Mouse (Mus musculus) thymus, postnatal 0 days (tissue): Measurements from ENCODE around the gene Sik3. TPM values are rescaled to one million over a fixed set of nuclear protein-coding genes. Genes with fewer than 3 reads are reported as not detected.

Experiments
- DNase-seq: peaks from one replicate; pipeline ENCODE4 v3.0.0-alpha.2; 2015; ENCODE audit warnings: low spot score
- polyA plus RNA-seq: library from polyadenylated mRNA; unstranded; fragments of >200 nt; fragmentation: Nextera tagmentation; extraction: Ambion mirVana; gene quantifications from 2 replicates; pipeline ENCODE4 v1.2.1, GENCODE M21; 2015

Gene Sik3
- polyA plus RNA-seq, 1 experiment from 2014 or later = 9.4 TPM

DNA sequence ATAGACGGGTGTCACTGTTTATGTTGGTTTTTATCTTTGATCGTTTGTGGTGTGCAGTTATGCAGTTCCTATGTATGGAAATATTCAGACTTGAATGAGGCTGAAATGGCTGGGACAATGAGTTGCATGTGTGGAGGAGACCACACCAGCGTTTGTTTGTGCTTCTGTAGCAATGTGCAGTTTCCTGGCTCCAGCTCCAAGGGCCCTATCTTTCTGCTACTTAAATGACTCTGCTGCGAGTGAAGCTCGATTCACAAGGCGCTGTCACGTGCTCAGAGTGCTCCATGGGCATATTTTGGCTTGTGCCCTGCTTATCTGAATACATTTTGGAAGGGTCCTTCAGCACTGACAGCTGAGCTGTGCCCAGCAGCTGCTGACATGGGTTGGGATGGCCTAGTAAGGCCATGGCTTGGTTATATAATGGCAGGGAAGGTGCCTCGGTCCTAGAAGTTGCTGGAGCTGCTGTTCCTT lies 2.5 kb downstream of the Sik3 start:
- DNase-seq = no peak

DNA sequence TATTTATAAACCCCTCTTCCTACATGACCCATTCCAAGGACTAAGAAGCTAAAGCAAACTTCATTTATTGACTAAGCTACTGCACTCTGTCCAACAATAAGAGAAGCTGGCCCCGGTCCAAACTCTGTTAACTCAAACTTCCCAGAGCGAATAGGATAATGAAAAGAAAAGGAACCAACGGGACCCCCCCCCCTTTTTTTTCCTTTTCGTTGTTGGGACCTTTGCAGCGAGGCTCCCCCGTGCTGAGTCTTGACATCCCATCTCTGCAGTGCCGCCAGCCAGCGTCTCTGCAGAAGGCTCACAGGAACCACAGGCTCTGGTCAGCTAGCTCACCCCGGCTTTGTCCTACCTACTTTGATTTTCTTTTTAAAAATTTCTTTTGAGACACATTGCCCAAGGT lies 3.2 kb downstream of the Sik3 start:
- DNase-seq = no peak

DNA sequence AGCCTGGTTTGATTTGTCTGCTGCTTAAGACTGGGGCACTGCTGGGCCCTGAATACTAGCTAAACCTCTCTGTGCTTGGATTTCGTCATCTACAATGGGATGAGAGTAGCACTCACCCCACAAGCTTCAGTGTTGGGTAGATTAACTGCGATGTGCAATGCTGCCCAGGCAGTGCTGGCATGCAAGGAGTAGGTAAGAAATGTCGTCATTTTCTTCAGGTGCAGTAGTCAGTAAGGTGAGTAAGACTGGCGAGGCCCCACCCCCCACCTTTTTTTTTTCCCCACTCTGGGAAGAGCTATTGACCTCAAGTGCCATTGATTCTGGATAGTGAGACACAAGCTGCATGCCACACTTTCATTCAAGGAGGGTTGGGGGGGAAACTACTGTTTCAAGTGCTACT lies 3.8 kb downstream of the Sik3 start:
- DNase-seq = no peak

DNA sequence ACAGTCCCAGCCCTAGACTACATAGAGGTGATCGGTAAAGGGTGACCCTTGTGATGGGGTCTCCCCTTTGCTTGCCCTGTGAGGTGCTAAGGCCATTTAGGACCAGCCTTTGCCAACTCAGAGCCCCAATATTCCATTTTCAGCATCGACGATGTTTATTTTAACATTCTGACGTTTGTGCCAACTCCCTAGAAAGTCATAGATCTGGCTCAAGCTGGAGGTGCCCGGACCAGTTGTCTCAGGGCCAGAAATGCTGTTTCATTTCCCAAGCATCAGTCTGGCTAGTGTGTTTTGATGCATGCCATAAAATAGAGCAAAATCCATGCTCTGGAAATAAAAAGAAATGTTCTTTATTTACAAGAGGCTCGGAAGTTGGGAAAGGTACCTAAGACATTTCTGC lies 5.7 kb downstream of the Sik3 start:
- DNase-seq = no peak

DNA sequence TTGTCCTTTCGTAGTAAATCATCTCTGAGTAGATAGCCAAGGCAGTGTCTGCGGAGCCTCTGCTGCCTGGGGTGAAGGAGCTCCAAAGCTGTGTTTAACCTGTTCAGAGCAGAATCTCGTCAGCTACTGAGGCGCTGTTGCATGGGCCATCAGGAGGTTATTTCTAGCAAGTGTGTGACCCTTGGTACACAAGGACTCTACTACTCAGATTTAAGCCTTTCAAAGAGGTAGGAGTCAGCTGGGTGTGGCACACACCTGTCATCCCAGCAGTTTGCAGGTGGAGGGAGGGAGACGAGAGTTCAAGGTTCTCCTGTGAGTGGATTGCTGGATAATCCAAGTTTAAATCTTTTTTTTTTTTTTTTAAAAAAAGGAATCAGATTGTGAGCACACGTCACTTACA lies 7.4 kb downstream of the Sik3 start:
- DNase-seq = no peak

DNA sequence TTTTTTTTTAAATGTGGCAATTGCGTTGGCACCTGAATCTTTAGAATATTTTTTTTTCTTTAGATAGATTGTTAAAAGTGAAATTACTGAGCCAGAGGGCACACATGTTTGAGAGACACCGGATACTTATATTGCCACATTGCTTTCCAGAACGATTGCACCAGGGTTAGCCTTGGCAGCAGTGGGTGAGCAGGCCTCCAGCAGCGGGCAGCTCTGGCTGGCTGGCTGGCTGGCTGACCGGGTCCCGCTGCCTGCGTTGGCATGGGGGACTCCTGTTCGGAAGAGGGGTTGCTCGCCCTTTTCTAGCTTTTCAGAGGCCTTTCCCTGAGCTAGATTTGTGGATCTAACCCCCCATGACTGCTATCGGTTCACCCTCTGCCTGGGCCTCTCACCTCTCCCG lies 11.0 kb downstream of the Sik3 start:
- DNase-seq = no peak

DNA sequence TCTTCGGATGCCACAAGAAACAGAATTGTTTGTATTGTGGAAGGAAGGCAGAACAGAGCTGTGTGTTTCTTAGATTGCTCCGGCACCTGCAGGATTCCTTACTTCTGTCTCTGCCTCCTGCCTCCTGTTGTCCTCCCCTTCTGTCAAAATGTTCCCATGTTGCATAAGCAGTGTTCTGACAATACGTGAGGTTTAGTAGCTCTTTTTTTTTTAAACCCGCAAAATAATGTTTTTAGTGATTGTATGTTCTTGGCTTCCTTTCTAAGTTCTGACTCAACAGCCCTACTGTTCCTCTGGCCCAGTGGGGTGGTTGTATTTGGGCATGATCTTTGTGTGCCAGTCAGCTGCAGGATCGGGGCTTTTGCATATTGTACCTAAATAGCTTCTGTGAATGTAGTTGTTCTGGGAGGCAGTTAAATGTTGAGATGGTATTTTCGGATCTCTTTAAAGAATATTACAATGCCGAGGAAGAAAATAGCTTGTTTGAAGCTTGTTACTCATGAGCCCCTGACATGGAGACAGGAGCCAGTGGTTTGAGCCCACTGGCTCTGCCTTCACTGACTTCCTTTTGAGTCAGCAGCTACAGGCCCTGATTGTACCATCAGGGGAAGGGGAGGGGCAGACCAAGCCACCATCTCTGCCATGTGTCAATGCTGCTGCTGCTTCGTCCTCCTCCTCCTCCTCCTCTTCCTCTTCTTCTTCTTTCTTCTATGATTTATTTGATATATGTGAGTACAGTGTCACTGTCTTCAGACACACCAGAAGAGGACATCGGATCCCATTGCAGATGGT lies 13.6 kb downstream of the Sik3 start:
- DNase-seq = no peak

DNA sequence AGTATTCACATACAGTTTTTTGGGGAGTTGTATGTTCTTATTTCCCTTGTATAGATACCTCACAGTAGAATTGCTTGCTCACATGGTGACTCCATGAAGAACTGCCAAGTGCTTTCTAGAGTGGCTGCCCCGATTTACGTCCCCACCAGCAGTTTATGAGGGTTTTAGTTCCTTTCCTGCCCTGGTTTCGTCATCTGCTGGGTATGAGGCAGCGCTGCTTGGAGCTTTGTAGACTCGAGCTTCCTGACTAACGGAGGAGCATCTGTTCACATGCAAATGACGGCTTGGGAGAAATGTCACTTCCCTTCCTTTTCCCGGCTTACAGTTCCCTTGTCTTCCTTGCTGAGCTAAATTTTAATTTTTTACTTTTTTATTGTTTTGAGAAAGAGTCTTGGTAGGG lies 15.4 kb downstream of the Sik3 start:
- DNase-seq = no peak

DNA sequence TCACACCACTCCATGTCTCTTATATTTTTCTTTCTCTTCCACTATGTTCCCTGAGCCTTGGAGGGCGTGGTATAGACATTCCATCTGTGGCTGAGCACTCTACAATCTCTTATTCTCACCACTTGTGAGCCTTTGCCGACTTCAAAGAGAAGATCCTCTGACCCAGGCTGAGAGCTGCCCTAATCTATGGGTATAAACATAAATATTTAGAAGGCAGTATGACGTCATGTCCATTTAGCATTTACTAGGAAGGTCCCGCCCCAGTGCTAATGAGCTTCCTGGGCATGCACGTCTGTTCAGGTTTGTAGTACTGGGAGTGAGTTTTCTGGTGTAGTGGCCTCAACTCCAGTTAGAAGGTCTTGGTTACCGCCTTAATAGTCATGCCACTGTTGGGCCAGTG lies 16.9 kb downstream of the Sik3 start:
- no peak for DNase-seq

DNA sequence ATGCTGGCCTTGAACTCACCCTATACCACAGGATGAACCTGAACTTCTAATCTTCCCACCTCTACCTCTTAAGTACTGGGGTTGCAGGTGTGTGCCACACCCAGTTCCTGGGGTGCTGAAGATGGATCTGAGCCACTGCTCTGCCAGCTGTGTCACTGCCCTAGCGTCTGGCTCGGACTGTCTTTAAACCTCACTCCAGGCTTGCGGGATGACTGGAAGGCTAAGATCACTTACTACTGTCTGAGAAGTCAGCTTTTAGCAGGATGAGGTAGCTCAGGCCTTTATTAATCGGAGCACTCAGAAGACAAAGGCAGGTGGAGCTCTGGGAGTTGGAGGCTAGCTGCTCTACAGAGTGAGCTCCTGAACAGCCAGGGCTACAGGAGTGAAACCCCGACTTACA lies 17.6 kb downstream of the Sik3 start:
- DNase-seq = no peak

DNA sequence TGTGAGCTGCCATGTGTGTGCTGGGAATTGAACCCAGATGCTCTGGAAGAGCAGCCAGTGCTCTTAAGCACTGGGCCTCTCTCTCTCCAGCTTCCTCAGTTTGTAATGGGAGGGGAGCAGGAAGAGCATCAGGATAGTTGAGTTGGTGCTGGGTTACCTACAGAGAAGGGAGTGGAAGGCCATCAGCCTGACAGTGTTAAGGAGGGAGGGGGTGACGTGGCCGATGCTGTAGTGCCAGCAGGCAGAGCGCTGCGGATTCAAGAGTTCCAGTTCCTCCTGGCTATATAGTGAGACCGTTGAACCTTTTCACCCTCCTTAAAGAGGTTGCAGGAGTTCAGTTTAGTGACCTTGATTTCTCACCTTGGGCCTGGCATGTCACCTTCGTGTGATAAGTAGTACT lies 18.3 kb downstream of the Sik3 start:
- no peak for DNase-seq

DNA sequence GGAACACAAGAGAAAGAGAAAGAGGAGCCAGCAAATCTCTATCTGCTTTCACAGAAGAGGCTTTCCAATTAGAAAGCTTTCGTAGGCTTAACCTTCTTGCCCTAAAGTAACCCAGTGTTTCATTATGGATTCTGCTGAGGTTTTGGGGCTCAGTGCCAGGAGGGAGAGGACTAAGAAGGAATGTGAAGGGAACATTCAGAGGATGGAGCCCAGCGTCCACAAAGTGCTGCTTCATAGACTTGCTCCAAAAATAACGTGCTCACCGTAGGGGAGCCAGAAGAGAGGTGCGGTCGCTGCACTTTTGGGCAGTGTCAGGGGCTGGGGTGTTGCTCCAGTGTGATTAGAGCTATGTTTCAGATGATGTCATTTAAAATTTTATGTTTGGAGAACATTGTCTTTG lies 19.6 kb downstream of the Sik3 start:
- no peak for DNase-seq

DNA sequence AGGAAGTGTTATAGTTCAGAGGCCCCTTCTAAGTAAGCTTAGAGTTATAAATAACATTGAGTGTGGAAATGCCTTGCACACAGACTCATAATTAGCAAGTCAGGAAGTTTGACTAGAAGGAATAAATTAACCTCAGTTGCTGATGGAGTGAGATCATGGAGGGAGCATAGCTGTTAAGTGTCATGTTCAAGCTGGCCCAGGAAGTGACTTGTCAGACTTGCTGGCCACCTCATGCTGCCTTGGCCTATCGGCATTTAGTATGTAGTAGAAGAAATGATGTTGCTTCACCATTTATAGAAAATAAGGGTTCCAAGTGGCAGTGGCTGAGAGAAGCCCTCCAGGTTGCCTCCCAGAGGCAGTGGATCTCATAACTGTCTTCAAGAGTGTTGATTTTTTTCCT lies 20.4 kb downstream of the Sik3 start:
- DNase-seq = no peak

DNA sequence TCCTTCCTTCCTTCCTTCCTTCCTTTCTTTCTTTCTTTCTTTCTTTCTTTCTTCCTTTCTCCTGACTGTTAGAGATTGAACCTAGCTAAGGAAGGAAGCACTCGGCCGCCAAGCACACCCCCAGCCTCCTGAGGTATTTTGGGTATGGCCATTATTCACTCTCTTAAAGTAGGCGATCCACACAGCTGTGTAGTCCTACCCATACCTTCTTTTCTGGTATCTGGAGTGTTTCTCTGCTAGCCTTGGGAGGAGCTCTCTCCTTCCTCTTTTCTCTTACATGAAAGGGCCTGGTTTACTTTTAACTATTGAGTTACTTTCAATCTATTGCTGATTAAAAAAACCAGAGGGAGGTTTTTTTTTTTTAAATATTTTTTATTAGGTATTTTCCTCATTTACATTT lies 21.2 kb downstream of the Sik3 start:
- no peak for DNase-seq

DNA sequence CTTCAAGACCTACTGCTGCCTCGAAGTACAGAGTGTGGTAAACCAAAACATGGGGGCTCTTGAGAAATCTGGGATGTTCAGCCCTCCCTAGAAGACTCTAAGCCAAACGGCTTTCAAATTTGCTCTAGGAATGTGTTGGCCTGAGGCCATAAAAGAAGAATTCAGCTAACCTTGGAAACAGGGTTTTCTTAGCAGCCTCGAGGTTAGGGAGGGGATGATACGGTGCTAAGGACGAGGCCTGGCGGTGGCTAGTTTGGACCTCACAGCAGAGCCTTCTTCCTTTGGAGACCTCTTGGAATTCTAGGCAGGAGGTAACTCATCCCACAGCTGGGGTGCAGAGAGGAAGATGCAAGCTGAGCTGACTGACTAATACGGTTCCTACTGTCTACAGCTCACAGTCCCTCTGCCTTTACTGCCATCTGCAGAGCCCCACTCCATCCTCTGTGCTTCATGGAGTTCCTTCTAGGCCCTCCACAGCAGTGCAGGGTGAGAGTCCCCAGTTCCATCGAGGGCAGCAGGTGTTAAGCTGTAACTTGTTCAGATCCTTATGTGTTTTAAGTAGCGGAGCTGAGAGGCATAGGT lies 22.8 kb downstream of the Sik3 start:
- no peak for DNase-seq

DNA sequence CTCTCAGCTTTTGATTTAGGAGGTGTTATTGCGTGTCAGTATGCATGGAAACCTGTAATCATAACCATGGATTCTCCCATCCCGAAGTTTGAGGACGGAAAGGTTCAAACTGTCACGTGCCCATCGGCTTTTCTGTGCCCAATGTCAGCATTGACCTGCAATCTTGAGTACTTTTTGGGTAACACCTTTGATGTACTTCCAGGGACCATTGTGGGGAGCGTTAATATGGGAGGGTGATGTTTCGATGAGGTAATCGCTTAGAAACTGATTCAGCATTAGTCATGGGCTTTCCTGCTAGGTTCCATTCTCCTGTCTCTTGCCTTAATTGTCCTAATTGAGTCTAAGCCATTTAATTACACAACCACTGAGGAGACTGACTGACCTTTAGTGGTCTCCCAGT lies 24.3 kb downstream of the Sik3 start:
- no peak for DNase-seq

DNA sequence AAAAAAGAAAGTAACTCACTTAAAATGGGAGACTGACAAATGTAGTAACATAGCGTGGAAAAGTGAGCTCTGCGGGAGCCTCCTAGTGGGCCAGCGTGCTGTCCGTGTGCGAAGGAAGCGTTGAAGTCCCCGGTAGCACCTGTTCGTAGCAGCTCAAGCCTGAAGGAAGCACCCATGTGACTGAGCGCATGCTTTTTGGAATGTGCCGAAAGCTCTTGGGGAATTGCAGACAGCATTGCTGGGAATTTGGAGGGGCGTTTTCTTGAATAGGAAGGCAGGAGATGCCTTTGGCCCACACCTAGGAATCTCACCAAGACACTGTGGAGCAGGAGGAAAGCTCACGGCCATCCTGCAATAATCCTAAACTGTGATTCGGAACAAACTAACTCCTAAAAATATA lies 26.2 kb downstream of the Sik3 start:
- DNase-seq = no peak

DNA sequence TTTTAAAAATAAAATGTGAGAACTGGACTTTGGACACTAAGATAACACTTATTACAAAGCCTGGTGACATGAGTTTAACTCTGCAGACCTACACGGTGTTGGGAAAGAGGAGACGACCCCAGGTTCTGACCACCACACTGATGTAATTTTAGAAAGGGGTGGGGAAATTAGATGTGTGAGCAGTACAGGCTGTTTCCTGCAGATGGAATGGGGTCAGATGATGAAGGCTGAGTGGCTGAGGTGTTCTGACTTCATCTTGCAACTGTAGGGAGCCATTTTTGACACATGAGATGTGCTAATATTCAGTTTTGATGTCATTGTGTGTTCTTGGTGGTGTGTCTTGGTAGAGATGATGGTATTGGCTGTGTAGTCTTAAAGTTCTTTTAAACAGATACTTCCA lies 28.6 kb downstream of the Sik3 start:
- no peak for DNase-seq

DNA sequence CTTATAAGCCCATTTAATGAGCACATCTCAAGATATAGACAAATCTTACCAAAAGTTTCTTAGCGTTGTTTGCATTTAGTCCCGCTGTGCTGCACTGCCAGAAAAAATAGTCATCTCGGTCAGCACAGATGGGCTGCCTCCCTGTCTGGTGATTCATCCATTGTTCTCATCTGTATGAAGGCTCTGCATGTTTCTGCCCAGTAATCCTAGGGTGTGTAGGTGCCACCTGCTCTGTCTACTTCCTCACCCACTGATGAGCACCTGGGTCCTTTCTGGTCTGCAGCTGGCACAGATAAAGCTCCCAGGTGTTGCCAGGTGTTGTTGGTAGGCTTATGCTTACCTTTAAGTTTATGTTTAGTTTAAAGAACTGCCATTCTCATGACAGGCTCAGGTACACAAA lies 29.8 kb downstream of the Sik3 start:
- DNase-seq = peak; percentile 8

DNA sequence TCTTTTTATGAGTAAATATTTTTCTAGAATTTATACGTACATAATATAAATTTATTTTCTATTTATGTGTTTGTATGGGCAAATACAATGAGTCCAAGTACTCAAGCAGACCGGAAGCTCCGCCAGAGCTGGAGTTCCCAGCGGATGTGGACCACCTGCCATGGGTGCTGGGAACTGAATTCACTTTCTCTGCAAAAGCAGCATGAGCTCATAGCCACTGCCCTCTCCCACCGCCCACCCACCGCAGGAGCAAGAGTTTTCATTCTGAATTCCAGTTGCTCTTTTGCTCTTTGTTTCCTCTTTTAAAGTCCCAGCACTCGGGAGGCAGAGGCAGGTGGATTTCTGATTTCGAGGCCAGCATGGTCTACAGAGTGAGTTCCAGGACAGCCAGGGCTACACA lies 31.0 kb downstream of the Sik3 start:
- no peak for DNase-seq

DNA sequence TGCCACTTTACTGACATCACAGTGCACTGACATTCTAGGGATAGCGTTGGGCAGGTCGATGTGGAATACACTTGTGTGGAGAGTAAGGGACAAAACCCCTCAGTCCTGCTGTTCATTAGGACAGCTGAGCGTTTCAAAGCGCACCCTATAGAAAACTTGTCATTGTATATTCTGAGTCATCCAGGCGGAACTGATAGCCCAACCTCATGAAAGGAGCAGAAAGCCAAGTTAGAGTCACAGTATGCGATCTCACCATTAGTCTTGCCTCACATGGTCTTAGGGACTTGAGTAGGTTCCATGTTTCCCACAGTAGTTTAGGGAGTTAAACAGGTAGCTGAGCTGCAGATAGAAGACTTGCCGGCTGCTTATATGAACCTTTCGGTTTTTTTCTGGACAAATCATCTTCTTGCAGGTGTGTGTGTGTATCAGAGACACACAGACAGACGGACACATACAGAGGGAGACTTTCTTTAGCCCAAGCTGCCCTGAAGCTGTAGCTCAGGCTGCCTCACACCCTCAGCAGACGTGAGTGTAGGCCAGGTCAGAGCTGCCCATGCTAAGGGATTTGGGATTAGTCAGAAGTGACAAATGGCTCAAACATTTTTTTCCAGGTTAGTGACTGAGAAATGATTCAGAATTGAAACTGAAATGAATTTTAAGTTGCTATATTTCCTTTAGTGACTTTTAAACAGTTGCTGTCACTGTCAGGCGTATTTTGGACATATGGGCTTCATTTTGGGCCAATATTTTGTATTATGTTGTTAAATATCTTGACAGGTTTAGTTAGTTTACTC lies 34.3 kb downstream of the Sik3 start:
- no peak for DNase-seq

DNA sequence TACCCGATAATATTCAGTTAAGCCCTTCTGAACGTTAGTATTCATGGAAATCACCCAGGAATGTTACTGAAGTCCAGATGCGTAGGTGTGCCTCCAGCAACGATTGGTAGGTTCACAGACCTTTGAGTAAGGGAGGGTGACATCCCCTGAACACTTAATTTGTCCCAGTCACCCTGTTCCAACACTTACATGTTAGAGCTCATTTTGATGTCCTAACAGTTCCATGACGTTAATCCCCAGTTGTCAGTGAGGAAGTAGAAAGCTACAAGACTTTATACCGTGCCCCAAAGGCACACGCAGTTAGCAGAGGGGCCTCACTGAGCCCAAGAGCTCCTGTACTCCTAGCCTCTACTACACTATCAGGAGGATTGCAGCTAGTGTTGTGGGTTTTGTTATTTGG lies 36.9 kb downstream of the Sik3 start:
- DNase-seq = no peak

DNA sequence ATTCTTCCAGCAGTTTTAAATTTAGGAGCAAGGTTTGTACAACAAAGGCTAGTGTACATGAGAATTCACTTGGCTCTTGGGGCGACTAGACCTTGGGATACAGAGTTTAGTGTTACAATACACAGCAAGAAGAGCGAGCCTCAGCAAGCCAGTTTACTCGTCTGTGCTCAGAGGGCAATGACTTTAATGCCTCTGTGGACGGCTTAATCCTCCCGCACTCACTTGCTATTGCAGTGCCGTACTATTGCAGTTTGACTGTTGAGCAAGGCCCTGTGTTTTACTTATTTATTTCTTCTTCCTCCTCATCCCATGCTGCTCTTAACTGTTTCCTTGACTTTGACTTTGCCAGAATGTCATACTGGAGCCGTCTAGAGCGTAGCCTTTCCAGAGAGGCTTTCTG lies 37.6 kb downstream of the Sik3 start:
- no peak for DNase-seq
